Mouse (Mus musculus): ENCODE measurements at regions not wholly inside any gene's neighbourhood (a gene's known extent, or its start where the extent isn't known, plus 50 kb on each side); places are given as distances from the start of the nearest gene placed in this dataset.

DNA sequence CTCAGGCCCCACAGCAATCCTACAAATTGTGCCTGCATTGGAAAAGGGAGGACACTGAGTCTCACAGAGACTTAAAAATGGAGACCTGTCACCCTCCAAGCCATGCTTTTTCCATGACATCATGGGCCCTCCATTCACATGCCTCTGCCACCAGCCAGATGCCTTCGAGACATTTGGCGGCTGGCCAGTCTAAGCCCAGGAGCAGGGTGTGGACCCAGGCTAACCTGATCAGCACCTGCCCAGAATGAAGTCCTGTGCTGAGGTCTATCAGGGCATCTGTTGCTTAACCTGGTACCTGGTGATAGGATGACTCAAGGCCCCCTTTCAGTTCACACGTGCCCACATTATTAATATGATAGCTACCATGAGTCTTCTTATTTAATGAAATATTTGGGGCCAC is 265.4 kb downstream of the Fam49a start:
- ATAC-seq (replicated peaks; ENCODE audit: poor library complexity): peak; percentile 70

DNA sequence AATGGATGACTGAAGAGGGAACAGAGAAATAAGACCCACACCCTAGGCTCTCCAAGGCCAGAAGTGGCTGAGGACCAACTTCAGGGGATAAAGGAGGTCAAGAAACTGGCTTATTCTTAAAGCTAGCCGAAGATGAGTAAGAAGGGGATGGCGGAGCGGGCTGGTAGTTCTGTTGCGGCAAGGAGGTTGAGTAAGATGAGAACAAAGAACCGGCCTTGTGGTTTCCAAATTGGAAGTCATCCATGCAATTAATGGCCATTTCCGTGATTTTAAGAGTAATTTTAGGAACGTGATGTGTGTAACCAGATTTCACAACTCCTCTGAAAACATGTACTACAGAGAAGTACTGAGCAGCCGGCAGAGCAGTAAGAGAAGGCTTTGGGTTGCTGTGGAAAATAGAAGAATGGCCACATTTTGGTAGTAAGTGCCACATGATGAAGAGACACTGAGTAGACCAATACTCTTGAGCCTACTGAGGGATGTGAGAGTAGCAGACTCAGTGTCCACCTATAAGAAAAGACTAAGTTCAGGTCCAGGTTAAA is 258.4 kb downstream of the Fam49a start:
- ATAC-seq (replicated peaks; ENCODE audit: poor library complexity): peak; percentile 92

DNA sequence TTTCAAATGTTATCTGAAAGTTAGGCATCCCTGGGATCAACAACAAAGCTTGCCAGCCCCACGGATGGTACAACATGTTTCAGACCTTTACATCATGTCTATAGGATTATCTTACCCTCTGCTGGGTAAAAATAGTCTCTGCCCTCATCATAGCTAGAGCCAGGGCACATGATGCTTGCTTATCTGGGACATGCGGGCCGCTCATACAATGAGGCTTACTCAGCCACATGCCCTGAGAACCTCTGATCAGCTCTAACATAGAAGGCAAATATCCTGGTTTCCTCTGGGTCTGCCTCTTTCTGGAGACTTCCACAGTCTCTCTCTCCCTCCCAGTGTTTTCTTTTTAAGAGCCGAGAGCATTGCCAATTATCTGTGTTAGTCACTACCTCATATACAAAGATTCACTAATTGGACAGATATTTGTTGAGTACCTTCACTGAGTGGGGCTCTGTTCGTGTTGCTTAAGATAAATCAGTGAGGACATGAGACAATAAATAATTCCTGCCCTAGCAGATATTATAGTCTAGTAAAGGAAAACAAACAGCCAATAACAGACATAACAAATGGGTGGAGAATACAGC is 256.6 kb downstream of the Fam49a start:
- ATAC-seq (replicated peaks; ENCODE audit: poor library complexity): no peak

DNA sequence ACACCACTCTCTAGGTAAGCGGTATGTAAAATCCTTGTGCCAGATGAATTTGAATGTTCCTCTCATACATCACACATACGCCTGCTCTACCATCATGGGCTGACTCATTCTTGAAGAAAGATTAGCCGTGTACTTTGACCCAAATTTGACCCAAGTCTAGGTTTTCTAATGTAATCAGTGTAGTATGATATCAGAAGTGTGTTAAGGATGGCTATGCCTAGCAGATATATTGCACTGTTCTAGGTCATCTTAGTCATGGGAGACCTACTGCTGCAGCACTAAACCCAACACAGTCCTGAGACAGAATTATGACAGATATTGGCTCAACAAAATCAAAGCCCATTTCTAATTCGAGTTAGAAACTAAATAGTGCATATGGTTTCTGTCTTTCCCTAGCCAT is 255.1 kb downstream of the Fam49a start:
- ATAC-seq (replicated peaks; ENCODE audit: poor library complexity): no peak

DNA sequence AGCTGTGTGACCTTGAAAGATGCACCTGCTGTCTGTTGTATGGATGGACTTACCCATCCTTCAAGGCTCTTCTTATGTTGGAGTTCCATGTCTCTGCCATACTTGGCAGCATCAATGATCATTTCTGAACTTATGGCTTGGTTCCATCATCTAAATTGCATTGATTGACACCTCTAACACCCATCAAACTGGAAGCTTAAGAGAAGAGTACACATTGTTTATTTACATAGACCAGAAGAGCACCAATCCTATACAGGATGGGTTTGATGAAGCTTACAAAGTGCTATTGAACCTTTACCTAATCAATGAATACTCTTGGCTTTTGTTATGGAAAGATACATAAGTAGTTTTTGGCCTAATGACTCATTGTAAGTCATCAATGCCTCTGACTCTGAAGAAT is 248.8 kb downstream of the Fam49a start:
- ATAC-seq (replicated peaks; ENCODE audit: poor library complexity): no peak

DNA sequence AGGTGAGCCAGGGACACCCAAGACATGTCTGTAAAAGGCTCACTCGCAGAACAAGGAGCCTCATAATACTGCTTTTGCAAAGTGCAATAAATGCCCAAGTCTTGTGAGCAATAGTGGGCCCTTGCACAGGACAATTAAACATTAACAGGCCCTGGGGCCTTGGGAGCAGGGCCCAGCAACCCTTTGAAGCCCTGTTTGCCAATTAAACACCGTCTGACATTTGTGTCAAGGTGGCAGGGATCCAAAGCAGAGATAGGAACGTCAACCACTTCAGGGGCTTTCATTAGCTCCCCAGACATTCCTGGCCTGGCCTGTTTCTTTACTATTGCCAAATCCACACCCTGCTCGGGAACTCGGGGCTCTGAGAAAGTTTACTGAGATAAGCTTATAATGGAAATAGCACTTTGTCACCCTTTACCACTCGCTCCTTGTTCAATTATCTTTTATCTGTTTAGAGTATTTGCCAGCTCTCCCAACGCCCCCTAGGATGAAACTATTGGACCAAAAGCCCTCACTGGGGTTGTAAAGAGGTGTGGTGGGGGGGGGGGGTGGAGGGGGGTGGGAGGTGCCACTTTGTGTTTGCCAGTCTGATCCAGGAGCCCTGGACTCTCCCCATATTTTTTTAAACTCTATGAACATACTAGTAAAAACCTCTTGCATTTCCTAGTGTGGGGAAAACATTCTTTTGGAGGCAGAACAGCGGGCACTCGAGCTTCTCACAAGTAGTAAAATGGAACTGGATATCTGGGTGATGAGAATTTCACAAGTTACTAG is 247.4 kb downstream of the Fam49a start:
- peak; percentile 31; the same call in 1 of the 2 replicates for ATAC-seq (replicated peaks; ENCODE audit: poor library complexity)

DNA sequence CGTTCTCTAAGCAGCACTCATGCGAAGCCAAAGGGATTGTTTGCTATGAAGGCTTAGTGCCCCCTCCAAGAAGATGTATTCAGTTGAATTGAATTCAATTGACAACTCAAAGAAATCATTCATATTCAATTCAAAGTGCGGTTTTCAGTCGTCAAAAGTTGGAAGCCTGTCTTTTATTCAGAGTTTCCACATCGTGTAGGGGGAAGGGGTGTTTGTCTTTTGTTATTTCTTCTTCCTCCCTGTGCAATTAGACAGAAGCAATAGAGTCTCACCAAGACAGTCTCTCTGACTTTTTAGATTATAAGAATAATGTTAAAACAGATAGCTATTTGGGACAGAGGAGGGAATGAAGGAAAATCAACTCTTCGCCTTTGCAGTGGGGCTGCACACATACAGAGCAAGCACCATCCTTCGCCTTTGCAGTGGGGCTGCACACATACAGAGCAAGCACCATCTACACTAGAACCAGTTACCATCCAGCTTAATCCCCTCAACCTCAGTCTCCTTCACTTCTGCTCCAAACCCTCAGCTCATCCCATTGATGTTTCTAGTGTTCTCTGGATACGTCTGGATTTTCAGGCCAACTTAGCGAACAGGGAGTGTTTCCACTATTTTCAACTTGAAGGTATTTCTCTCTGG is 246.7 kb downstream of the Fam49a start:
- no peak for ATAC-seq (replicated peaks; ENCODE audit: poor library complexity)

DNA sequence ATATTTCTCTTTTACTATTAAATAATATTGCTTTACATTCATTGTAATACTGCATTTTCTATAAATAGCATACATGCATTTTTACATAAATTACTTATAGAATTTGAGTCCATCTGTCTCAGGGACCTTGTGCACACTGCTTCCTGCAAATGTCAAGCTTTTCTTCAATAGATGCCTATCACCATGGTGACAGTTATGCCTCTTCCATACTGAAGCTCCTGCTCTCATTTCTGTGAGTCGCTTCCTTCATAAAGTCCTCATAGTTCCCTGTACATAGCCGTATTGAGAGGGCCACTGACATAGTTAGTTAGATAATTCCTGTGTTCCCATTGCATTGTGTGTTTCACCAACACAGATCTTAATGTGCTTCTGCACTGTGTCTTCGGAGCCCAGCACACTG is 244.7 kb downstream of the Fam49a start:
- no peak for ATAC-seq (replicated peaks; ENCODE audit: poor library complexity)

DNA sequence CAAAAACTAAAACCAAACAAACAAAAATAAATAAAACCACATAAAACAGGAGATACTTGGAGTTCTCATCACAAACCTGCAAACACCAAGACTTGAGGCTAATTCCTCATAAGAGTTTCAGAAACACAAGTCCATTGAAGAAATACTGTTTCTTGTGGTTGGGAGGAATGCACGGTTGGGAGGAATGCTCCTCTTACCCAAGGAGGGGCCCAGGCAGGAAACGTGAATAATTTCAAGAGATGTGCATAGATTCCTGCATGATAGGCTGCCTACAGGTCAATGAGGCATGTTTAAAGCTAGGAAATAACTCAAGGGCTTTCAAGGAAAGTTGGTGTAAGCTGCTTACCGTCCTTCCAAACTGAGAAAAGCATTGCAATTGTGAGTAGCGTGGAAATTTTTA is 243.7 kb downstream of the Fam49a start:
- ATAC-seq (replicated peaks; ENCODE audit: poor library complexity): no peak

DNA sequence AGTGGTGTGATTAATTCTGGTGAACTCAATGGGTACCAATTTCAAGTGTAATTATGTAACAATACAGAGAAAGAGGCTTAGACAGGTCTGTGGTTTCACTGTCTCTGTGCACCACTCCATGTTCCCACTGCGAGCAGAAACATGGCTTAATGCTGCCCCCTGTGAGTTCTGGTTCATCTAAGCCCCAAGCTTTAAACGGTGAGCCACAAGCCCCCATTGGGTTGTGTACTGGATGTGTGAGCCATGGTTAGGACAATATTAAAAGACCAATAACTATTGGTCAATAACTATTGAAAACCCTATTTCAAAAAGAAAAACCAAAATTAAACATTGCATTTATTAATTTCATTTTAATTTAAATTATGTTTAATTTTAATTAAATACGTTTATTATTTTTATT is 238.0 kb downstream of the Fam49a start:
- no peak for ATAC-seq (replicated peaks; ENCODE audit: poor library complexity)

DNA sequence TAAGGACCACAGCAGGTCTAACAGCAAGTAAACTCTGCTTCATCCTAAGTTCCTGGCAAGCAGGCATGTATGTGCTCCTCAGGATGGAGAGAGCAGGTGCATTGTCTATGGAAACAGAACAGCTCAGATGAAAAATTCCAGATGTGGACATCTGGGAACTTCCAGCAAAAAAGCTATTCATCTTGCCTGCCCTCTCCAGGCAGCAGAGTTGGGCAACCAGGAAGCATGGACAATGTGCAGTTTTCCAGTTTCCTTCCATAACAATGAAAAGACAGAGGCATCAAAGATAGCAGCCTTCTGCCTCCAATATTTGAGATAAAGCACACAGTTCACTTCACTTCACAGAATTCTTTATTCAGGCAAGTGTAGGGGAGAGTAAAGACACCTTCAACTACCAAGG is 236.7 kb downstream of the Fam49a start:
- ATAC-seq (replicated peaks; ENCODE audit: poor library complexity): no peak

DNA sequence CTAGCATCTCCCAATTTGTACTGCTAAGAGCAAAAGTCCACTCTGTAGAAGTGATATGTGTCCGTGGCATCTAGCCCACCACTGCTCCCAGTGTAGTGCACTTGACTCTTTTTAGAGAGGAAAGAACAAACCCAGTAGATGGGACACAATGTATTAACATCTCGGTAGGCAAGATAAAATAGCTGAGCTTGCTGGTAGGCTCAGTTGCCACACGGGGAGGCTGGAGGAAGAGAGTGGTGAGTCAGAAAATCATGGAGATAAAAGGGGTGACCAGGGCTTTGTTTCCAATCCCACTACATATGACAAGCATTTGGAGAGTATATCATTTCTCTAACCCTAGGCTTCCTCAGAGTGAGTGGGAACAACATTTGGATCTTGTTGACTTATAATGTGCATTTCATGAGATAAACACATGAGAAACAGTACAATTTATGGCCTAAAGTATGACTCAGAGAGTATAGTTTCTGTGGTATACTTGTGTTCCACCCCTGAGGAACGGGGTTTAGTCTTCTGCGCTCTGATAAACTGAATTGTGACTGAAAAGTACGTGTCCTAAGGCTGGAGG is 235.4 kb downstream of the Fam49a start:
- ATAC-seq (replicated peaks; ENCODE audit: poor library complexity): peak; percentile 22

DNA sequence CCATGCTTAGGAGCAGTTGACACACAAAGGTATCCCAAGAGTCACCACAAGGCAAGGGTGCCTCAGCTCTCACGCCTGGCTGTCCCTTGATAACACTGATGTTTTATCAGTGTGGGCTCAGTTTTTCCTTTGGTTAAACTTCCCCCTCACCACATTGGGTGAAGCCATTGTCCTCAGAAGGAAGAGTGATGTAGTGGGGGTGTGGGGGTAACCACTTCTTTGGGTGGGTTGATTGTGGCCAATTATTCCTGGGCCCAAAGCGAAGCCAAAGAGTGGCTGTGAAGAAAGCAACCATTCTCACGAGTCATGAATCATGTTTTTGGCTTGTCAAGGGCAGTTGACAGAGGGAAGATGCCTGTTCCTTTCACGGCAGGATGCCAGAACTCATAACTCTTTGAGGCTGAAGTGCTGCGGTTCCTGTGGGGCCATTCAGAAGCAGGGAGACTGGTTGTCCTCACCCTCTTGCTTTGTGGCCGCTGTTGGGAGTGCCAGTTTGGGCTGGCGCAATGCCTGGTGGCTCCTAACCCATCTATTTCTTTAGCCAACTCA is 234.7 kb downstream of the Fam49a start:
- peak; percentile 83 for ATAC-seq (replicated peaks; ENCODE audit: poor library complexity)

DNA sequence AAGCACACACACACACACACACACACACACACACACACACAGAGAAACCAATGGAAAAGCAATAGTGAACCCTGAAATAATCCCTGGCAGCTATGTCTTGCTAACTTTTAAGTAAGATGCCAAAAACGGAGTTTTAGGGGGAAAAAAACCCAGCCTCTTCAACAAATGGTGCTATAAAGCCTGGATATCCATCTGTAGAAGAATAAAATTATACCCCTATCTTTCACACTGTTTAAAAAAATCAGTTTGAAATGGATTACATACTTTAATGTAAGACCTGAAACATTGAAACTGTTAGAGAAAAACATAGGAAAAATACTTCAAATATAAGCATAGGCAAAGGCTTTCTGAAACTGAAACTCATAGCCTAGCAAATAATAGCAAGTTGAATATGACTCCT is 228.2 kb downstream of the Fam49a start:
- no peak for ATAC-seq (replicated peaks; ENCODE audit: poor library complexity)

DNA sequence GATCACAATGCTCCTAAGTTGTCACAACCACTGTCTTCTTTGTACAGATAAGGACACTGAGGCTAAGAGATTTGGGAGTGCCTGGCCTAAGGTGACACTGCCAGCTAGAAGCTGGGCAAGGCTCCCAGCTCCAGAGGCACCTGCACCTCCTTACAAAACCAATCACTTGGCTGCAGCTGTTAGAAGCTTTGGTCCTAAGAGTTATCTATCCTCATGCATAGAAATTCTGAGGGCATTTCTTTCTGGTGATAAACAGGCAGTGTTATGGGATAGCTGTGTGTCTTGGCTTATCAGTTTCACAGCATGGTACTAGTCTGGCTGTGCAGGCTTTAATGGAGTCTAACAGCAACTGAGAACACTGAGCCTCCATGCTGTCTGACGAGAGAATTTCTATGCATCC is 226.2 kb downstream of the Fam49a start:
- ATAC-seq (replicated peaks; ENCODE audit: poor library complexity): peak; percentile 97

DNA sequence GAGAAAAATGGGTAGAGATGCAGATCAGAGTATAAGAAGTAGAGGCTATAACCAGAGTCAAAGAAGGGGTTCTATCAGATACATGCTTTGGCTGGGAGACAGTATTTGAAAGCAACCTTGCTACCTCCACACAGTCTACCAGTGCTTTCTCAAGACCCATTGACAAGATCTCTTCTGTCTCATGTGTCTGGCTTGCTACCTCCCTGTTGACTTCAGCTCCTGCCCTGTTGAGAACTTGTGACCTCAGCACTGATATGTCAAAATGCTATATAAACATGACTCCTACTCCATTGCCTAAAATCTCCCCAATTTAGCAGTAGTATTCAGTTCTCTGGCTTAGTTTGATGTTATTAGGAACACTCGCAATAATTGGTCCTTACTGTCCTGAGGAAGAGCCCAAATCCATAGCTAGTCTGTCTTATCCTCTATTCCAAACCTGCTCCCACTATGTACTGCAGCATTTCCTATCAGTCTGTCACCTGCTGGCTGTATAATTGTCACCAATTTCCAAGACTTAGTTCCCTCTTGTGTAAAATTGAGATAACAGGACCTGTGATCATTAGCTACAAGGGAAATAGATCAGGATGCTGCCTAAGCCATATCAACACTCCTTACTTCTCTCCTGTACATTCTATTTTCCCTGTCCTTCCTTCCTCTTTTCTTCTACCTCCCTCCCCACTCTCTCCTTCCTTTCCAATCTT is 224.9 kb downstream of the Fam49a start:
- no peak for ATAC-seq (replicated peaks; ENCODE audit: poor library complexity)

DNA sequence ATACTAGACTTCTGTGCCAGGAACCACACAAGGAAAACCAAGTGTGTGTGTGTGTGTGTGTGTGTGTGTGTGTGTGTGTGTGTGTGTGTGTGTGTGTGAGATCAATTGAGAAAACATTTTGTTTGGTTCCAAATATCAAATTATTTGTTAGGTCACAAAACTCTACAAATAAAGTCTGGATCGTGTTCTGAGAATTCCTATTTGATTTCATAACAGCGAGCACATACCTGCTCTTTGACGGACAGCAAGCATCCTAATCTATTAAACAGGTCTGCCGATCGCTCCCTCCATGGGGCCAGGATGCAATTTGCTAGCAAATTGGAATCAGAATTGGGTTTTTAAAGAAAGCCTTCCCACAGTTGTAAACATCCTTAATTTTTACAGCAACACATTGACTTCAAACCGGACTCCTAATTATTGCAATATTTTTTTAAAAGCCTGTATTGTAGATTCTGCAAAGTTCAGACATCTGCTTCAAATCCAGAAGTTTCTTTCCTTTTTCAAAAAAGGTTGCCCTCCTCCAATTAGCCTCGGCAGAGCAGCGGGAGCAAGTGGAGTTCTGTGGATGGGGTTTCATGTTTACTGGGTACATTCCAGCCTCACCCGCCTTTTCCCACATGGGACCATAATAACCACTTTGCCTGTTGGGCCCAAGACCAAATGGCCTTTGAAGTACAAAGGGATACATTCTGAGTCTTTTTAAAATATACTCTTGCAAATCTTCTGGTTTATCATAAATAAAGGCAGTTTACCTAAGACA is 223.2 kb downstream of the Fam49a start:
- ATAC-seq (replicated peaks; ENCODE audit: poor library complexity): no peak

DNA sequence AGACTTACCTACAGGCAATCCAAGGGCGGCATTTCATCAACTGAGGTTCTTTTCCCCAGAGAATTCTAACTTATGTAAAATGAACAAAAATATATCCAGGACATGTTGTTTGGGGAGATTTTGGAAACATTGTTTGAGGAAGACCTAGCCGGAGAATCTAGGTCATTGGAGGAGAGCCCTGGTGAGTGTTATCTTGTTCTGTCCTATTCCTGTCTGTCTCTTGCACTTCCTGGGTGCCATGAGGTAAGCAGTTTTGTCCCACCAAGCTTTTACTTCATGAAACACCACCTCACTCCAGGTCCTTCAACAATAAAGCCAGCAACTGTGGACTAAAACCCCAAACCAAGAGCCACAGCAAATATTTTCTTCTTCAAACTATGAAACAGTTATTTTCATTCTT is 218.5 kb downstream of the Fam49a start:
- ATAC-seq (replicated peaks; ENCODE audit: poor library complexity): no peak

DNA sequence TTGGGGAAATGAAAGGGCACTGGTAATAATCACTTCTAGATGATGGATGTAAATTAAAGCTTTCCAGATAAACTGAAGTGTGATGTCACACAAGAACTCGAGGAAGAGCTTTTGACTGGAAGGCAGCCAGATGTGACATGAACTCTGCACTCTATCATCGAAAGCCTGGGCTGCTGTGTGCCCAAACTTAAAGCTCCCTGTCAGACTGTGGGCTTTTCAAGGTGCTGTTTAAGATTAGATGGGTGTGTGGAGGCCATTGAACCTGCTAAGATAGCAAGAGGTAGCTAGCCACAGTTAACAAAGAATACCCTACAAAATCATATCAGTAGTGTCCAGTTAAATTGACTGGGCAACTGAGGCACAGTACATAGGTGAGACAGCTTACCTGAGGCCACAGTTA is 190.1 kb downstream of the Fam49a start:
- peak; percentile 94 for ATAC-seq (replicated peaks; ENCODE audit: poor library complexity)

DNA sequence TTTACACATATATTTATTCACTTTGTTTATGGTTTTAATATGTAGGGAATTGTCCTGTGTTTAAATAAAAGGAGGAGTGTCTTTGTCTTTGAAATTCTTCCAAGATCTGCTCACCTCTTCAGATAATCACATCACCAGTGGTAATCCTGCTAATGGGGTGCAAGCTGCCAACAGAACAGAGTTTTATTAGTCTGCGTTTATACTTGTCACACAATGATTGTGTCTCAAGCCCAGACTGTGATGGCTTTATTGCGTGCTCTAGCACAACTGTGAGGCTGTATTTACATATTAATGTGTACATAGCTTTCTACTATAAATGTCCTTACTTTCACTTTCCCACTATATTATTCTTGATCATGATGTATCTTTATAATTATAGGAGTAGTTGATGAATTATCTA is 184.8 kb downstream of the Fam49a start:
- ATAC-seq (replicated peaks; ENCODE audit: poor library complexity): no peak

All from megakaryocyte progenitor cell, adult 5-6 weeks (primary cell).